ENCODE assay signal across 18 mouse cellular contexts in genomic region chr12:69713628-69714027, GRCm38 (mm10).
"Had no signal": no experiment of that assay in that cellular context is flagged by ENCODE, and none has a peak within 500 bp of the region (broad histone marks: within the 10 kb centered on the region; RNA-seq: fewer than 3 reads in every experiment).

No protein-coding gene starts in this region.

- ATAC-seq: forebrain, postnatal 0 days; hindbrain, postnatal 0 days; liver, embryonic 12.5 days had no signal

- H3K9ac ChIP-seq: forebrain, postnatal 0 days; heart, embryonic 12.5 days; hindbrain, embryonic 13.5 days; hindbrain, embryonic 15.5 days; limb, embryonic 12.5 days; liver, embryonic 12.5 days; liver, embryonic 14.5 days had no signal

- H3K4me1 ChIP-seq: heart, embryonic 10.5 days; heart, embryonic 12.5 days; hindbrain, embryonic 13.5 days; hindbrain, embryonic 15.5 days; limb, embryonic 10.5 days; limb, embryonic 12.5 days; liver, embryonic 12.5 days had no signal

- DNase-seq: forebrain, postnatal 0 days; gastrocnemius, postnatal 14 days; gastrocnemius, postnatal 36 days; heart, adult 2 months; heart, postnatal 10 days; kidney, postnatal 14 days; liver had no signal

- H3K4me3 ChIP-seq: heart, adult 2 months; heart, embryonic 10.5 days; heart, embryonic 12.5 days; hindbrain, embryonic 13.5 days; hindbrain, embryonic 15.5 days; layer of hippocampus, adult 2 months; left cerebral cortex, adult 2 months; limb, embryonic 10.5 days; limb, embryonic 12.5 days; liver, embryonic 12.5 days had no signal

- H3K4me2 ChIP-seq: heart, embryonic 12.5 days; hindbrain, embryonic 13.5 days; hindbrain, embryonic 15.5 days; limb, embryonic 12.5 days; liver, embryonic 12.5 days had no signal

- H3K27ac ChIP-seq: heart, adult 2 months; heart, embryonic 10.5 days; hindbrain, embryonic 13.5 days; hindbrain, embryonic 15.5 days; hindbrain, postnatal 0 days; layer of hippocampus, adult 2 months; left cerebral cortex, adult 2 months; limb, embryonic 10.5 days; limb, embryonic 12.5 days; liver, embryonic 12.5 days; liver, embryonic 14.5 days had no signal

- H3K27me3 ChIP-seq: heart, embryonic 12.5 days; hindbrain, embryonic 13.5 days; hindbrain, embryonic 15.5 days; limb, embryonic 12.5 days; liver, embryonic 12.5 days had no signal

- H3K9me3 ChIP-seq: heart, embryonic 10.5 days; hindbrain, embryonic 13.5 days; hindbrain, embryonic 15.5 days; limb, embryonic 10.5 days had no signal
